Mouse (Mus musculus) bone marrow macrophage, adult 2 months (primary cell): ENCODE measurements around the gene Nsun4. TPM values are rescaled to one million over a fixed set of nuclear protein-coding genes. Genes with fewer than 3 reads are reported as not detected.

ENCODE experiments used
- H3K27ac ChIP-seq: 2 replicates; pipeline ENCODE4 v1.5.1; 2012; ENCODE audit warnings: low read depth, low read length; ENCODE audit not compliant: insufficient read depth
- H3K4me1 ChIP-seq: 2 replicates; pipeline ENCODE4 v1.6.1; 2012; ENCODE audit warnings: low read length; ENCODE audit not compliant: control insufficient read depth, insufficient read depth
- H3K4me3 ChIP-seq: 2 replicates; pipeline ENCODE4 v1.5.1; 2012; ENCODE audit warnings: mild to moderate bottlenecking, low read length, moderate library complexity; ENCODE audit not compliant: insufficient read depth
- CTCF ChIP-seq: IDR thresholded peaks from 2 replicates; pipeline ENCODE4 v1.5.1; 2012; ENCODE audit warnings: low read depth, mild to moderate bottlenecking, low read length, moderate library complexity
- POLR2A ChIP-seq: IDR thresholded peaks from 2 replicates; pipeline ENCODE4 v1.6.1; 2012; ENCODE audit warnings: mild to moderate bottlenecking, low read depth, low read length, borderline replicate concordance
- polyA plus RNA-seq: library from polyadenylated mRNA; stranded (reverse); fragments of >200 nt; gene quantifications from 2 replicates; pipeline ENCODE4 v1.2.4, GENCODE M21; 2012; ENCODE audit not compliant: missing spikeins, insufficient read depth, insufficient read length

Gene Nsun4
- polyA plus RNA-seq, 1 experiment: 12.4 TPM

GRCm38 (mm10) chr4:116048130-116048920 lies 5.4 kb downstream of the Nsun4 start:
- no peak for TF ChIP-seq CTCF
- no peak for TF ChIP-seq POLR2A
- Histone ChIP-seq H3K4me3 (no peak overlapping the region), H3K4me1 (peaks cover 7% of the 10 kb centered on the region; the same call in 1 of the 2 replicates), H3K27ac (no peak overlapping the region)

GRCm38 (mm10) chr4:116047681-116048080 lies 6.0 kb downstream of the Nsun4 start:
- no peak overlapping the region for H3K27ac ChIP-seq
- peaks cover 7% of the 10 kb centered on the region; the same call in 1 of the 2 replicates for H3K4me1 ChIP-seq
- TF ChIP-seq POLR2A (no peak), CTCF (no peak)
- no peak overlapping the region for H3K4me3 ChIP-seq

DNA sequence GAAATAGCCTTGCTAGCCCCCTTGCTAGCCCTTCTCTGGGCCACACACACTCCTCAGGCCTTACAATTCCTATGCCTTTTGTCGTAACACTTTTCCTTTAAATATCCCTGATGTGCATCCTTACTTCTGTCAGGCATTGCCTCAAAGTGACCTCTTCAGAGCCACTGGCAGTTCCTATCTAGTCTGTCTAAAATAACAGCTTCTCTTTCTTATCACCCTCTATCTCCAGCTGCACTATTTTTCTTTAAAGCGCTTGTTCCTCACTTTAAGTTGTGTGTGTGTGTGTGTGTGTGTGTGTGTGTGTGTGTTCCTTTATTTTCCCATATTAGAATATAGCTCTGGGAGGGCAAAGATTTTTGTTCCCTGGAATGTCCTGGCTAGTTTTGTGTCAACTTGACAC lies 7.1 kb downstream of the Nsun4 start:
- no peak for TF ChIP-seq CTCF
- TF ChIP-seq POLR2A: no peak
- H3K4me1 ChIP-seq: peaks cover 7% of the 10 kb centered on the region; the same call in 1 of the 2 replicates
- no peak overlapping the region for H3K4me3 ChIP-seq
- H3K27ac ChIP-seq: no peak overlapping the region

DNA sequence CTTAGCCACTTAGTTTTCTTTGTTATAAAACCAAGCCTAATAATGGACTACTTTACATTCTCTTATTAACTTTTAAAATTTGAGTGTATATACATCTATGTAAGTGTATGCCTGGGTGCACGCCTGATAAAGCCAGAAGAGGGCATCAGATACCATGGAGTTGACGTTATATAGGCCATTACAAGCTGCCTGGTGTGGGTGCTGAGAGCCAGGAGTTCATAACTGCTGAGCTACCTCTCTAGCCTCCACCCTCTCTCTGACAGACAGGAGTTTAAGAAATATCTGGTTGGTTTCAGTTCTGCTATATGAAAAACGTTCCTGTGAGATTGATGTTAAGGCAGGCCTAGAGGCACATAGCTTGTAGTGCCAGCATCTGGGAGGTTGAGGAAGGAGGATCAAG lies 11.5 kb downstream of the Nsun4 start:
- H3K4me1 ChIP-seq: 0 out of 2 replicates have a peak, but pooled peaks cover 2% of the 10 kb centered on the region
- no peak overlapping the region for H3K27ac ChIP-seq
- H3K4me3 ChIP-seq: no peak overlapping the region
- no peak for TF ChIP-seq POLR2A
- no peak for TF ChIP-seq CTCF

- no peak for TF ChIP-seq CTCF
- TF ChIP-seq POLR2A: no peak
- Histone ChIP-seq H3K4me3 (no peak overlapping the region), H3K4me1 (no peaks in the 10 kb centered on the region), H3K27ac (no peak overlapping the region)
These were observed 13.2 kb downstream of the Nsun4 start for GRCm38 (mm10) chr4:116040466-116040865.

GRCm38 (mm10) chr4:116033374-116033773 lies 20.3 kb downstream of the Nsun4 start:
- Histone ChIP-seq H3K27ac (no peak overlapping the region), H3K4me1 (no peaks in the 10 kb centered on the region), H3K4me3 (no peak overlapping the region)
- no peak for TF ChIP-seq POLR2A
- no peak for TF ChIP-seq CTCF

DNA sequence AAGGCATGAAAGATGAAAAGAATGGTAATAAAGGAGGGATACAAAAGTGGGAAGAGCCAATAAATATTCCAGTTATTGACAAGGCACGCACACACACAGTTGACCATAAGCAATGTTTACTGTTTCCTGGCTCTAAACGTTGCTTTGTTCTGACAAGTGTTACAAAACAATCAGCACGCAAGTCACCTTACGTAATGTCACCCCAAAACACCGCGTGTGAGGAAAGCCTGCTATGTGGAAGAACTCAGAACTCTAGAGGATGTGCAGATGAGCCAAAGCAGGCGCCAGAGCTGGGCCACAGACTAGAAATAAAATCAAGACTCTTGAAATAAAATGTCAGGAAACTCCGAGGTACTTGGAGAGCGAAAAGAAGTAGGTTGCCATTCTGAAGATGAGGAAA lies 20.8 kb downstream of the Nsun4 start:
- no peak overlapping the region for H3K4me3 ChIP-seq
- no peaks in the 10 kb centered on the region for H3K4me1 ChIP-seq
- H3K27ac ChIP-seq: no peak overlapping the region
- TF ChIP-seq CTCF (no peak), POLR2A (no peak)

DNA sequence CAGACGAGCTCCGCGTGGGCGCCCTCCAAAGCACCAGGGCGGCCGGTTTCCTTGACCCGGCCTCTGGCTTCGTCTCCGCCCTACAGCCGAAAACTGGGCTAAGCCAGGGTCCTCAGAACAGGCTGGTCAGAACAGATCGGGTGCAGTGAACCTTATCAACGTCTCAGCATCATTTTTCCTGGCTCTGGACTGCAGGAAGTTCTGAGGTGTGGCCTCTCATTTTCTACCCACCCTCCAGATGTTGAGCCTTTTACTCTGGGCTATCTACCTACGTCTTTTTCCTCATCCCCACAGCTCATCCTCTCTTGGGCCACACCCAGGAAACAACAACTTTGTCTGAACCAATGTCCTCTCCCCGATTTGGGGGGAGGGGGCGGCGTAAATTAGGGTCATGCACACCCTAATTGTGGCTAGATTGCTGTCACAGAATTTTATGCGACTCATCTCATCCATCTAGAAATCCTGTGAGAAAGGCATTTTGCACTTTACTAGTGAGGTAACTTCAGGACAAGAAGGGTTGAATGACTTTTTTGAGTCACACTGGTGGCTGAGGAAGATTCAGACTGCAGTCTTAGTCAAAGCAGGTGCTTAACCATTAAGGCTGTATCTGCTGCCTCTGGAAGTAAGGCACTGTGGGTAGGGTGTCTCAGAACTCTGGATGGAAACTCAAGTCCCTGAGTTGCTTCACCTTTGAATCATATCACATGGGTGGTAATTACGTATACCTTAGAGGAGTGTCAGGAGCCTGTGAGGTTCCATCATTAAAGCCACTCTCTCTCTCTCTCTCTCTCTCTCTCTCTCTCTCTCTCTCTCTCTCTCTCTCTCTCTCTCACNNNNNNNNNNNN lies 35.6 kb downstream of the Nsun4 start, which contains the start of gene Faah:
Gene Faah (minus strand): TSS at position 25 of the 845 bp plus-strand sequence.
- Histone ChIP-seq H3K27ac (no peak within 1 kb of the TSS), H3K4me3 (peak within 1 kb of the TSS; percentile 69), H3K4me1 (no peaks in the 10 kb centered on the region)
- no peak for TF ChIP-seq POLR2A
- no peak for TF ChIP-seq CTCF

DNA sequence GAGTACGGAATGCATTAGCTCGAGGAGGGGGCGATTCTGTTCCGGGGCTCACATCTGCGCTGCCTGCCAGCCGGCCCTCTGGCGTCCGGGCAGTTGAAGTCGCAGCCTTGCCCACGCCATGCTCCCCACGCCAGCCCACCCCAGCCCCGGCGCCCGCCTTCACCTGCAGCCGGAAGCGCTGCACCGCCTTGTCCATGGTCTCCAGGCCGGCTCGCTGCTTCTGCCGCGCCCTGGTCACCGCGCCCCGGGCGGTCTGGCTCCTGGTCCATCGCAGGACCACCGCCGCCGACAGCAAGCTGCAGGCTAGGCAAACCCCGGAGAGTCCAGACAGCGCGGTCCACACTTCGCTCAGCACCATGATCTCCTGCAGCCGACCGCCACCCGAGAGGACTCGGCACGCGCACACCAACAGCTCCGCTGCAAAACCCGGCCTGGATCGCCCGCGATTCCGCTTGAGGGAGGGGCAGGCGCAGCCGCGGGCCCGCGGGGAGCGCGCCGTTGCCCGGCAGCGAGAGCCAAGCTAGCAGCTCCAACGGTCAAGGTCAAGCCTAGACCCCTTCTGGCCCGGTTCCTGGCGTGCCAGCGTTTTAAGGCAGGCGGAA lies 36.3 kb downstream of the Nsun4 start:
- Histone ChIP-seq H3K4me3 (peak overlapping the region; percentile 69), H3K27ac (no peak overlapping the region), H3K4me1 (no peaks in the 10 kb centered on the region)
- no peak for TF ChIP-seq POLR2A
- no peak for TF ChIP-seq CTCF

DNA sequence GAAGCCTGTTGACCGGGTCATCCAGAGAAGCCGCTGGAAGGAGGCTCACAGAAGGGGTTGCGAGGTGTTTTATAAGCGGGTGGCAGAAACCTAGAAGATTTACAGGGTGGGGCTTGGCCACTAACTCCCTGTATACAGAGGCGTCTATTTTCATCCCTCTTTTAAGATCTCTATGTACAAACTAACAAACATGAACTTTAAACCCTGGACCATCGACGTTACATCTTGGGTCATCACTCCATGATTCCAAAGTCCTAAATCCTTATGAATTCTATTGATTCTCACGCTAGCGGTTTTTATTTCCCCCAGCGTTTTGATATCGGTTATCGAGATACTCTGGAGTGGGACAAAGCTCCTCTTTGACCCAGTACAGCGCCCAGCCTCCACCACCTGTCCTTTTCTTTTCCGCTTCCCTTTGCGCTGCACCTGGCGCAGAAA lies 36.8 kb downstream of the Nsun4 start:
- no peak for TF ChIP-seq POLR2A
- no peak for TF ChIP-seq CTCF
- Histone ChIP-seq H3K27ac (no peak overlapping the region), H3K4me1 (no peaks in the 10 kb centered on the region), H3K4me3 (peak overlapping the region; percentile 69)

- Histone ChIP-seq H3K4me3 (no peak overlapping the region), H3K27ac (no peak overlapping the region), H3K4me1 (no peaks in the 10 kb centered on the region)
- no peak for TF ChIP-seq CTCF
- no peak for TF ChIP-seq POLR2A
These were observed 37.3 kb downstream of the Nsun4 start for GRCm38 (mm10) chr4:116016396-116016795.
